Mouse (Mus musculus) intestine, postnatal 0 days (tissue): ENCODE measurements around the gene Iqcf5. TPM values are rescaled to one million over a fixed set of nuclear protein-coding genes. Genes with fewer than 3 reads are reported as not detected.
A peak's percentile ranks its signal among the peaks of the same experiment; 100 is the strongest.

ENCODE experiments used
- ATAC-seq: fragments of 200-750 bp; cut with Nextera tagmentation; 2 replicates; pipeline ENCODE4 v1.8.0; 2017; ENCODE audit warnings: mild to moderate bottlenecking, moderate TSS enrichment, moderate library complexity
- H3K27ac ChIP-seq: fragments of 300-500 bp; sonication (generic); 2 replicates; pipeline ENCODE4 v1.5.1; 2014; ENCODE audit warnings: mild to moderate bottlenecking, low read depth, low read length, moderate library complexity
- H3K27me3 ChIP-seq: fragments of 300-500 bp; sonication (generic); replicated peaks from 2 replicates; pipeline ENCODE4 v1.6.1; 2014; ENCODE audit warnings: low read length, mixed read lengths; ENCODE audit not compliant: control insufficient read depth, insufficient read depth
- H3K36me3 ChIP-seq: fragments of 300-500 bp; sonication (generic); 2 replicates; pipeline ENCODE4 v1.6.1; 2014; ENCODE audit warnings: mild to moderate bottlenecking, moderate library complexity; ENCODE audit not compliant: control insufficient read depth, insufficient read depth
- H3K4me1 ChIP-seq: fragments of 300-500 bp; sonication (generic); replicated peaks from 2 replicates; pipeline ENCODE4 v1.6.1; 2014; ENCODE audit warnings: antibody characterized with exemption, low read length, mixed read lengths; ENCODE audit not compliant: control insufficient read depth, insufficient read depth
- H3K4me2 ChIP-seq: fragments of 300-500 bp; sonication (generic); replicated peaks from 2 replicates; pipeline ENCODE4 v1.6.1; 2014; ENCODE audit warnings: low read depth, mild to moderate bottlenecking, moderate library complexity
- H3K4me3 ChIP-seq: fragments of 300-500 bp; sonication (generic); 2 replicates; pipeline ENCODE4 v1.5.1; 2014; ENCODE audit warnings: low read depth, low read length
- H3K9ac ChIP-seq: fragments of 300-500 bp; sonication (generic); 2 replicates; pipeline ENCODE4 v1.6.1; 2014; ENCODE audit warnings: mild to moderate bottlenecking, low read depth, low read length
- H3K9me3 ChIP-seq: fragments of 300-500 bp; sonication (generic); 2 replicates; pipeline ENCODE4 v1.6.1; 2016; ENCODE audit warnings: mixed run types; ENCODE audit not compliant: control insufficient read depth
- CTCF ChIP-seq: sonication (generic); IDR thresholded peaks from 2 replicates; pipeline ENCODE4 v1.5.1; 2016; ENCODE audit warnings: low read depth, mild to moderate bottlenecking, control low read depth, antibody characterized with exemption, moderate library complexity
- WGBS: fragments of 180-500 bp; shearing (Covaris S2); extraction: QIAGEN DNeasy Blood & Tissue Kit; methylation state at CpG from one replicate; pipeline ENCODE4 v1.1.7; 2014; 5-methylcytosine and 5-hydroxymethylcytosine counted together
- polyA plus RNA-seq: library from polyadenylated mRNA; unstranded; fragments of >200 nt; fragmentation: Nextera tagmentation; extraction: Ambion mirVana; gene quantifications from 2 replicates; pipeline ENCODE4 v1.2.1, GENCODE M21; 2015

The Iqcf5 gene
- polyA plus RNA-seq, 1 experiment from 2014 or later, result not detected

- WGBS, result 49% methylated on average over 13 of the region's 13 CpGs
Observed at GRCm38 (mm10) chr9:106512729-106513450, 1.5 kb upstream of the Iqcf5 start.

GRCm38 (mm10) chr9:106513566-106513965 is 807 bp upstream of the Iqcf5 start:
- H3K4me1 ChIP-seq, result no peaks in the 10 kb centered on the region
- 76% methylated on average over 6 of the region's 6 CpGs for WGBS
- H3K9ac ChIP-seq, result no peak overlapping the region
- H3K27me3 ChIP-seq, result no peaks in the 10 kb centered on the region
- no peak for ATAC-seq
- no peak overlapping the region for H3K27ac ChIP-seq
- TF ChIP-seq CTCF, result no peak
- no peak overlapping the region for H3K4me2 ChIP-seq
- no peaks in the 10 kb centered on the region for H3K9me3 ChIP-seq
- no peak overlapping the region for H3K4me3 ChIP-seq
- H3K36me3 ChIP-seq, result no peaks in the 10 kb centered on the region

More at GRCm38 (mm10) chr9:106512729-106513450, 1.5 kb upstream of the Iqcf5 start:
- H3K4me2 ChIP-seq, result no peak overlapping the region
- no peak overlapping the region for H3K4me3 ChIP-seq
- H3K9me3 ChIP-seq, result no peaks in the 10 kb centered on the region
- no peaks in the 10 kb centered on the region for H3K4me1 ChIP-seq
- no peak for TF ChIP-seq CTCF
- no peak overlapping the region for H3K27ac ChIP-seq
- no peak for ATAC-seq
- H3K27me3 ChIP-seq, result no peaks in the 10 kb centered on the region
- no peaks in the 10 kb centered on the region for H3K36me3 ChIP-seq
- no peak overlapping the region for H3K9ac ChIP-seq

GRCm38 (mm10) chr9:106519433-106519832 is 5.1 kb downstream of the Iqcf5 start:
- Histone ChIP-seq H3K27me3 (no peaks in the 10 kb centered on the region), H3K9me3 (no peaks in the 10 kb centered on the region), H3K9ac (no peak overlapping the region), H3K4me2 (no peak overlapping the region), H3K4me1 (0 out of 2 replicates have a peak, but pooled peaks cover 3% of the 10 kb centered on the region), H3K36me3 (no peaks in the 10 kb centered on the region), H3K27ac (no peak overlapping the region), H3K4me3 (no peak overlapping the region)
- WGBS, result 55% methylated on average over 2 of the region's 2 CpGs
- ATAC-seq, result no peak
- no peak for TF ChIP-seq CTCF

- Histone ChIP-seq H3K4me3 (no peak overlapping the region), H3K27ac (no peak overlapping the region), H3K9ac (no peak overlapping the region), H3K4me1 (0 out of 2 replicates have a peak, but pooled peaks cover 3% of the 10 kb centered on the region), H3K4me2 (no peak overlapping the region), H3K36me3 (no peaks in the 10 kb centered on the region), H3K27me3 (no peaks in the 10 kb centered on the region), H3K9me3 (no peaks in the 10 kb centered on the region)
- TF ChIP-seq CTCF, result no peak
- 48% methylated on average over 8 of the region's 8 CpGs for WGBS
- ATAC-seq, result no peak
Observed at GRCm38 (mm10) chr9:106519909-106520308, 5.5 kb downstream of the Iqcf5 start.

- 16% methylated on average over 3 of the region's 3 CpGs for WGBS
- no peaks in the 10 kb centered on the region for H3K36me3 ChIP-seq
Observed at GRCm38 (mm10) chr9:106531833-106532232, 17.5 kb downstream of the Iqcf5 start.

GRCm38 (mm10) chr9:106534296-106534695 is 19.9 kb downstream of the Iqcf5 start:
- Histone ChIP-seq H3K4me1 (no peaks in the 10 kb centered on the region), H3K27ac (no peak overlapping the region), H3K9me3 (no peaks in the 10 kb centered on the region), H3K9ac (no peak overlapping the region), H3K27me3 (no peaks in the 10 kb centered on the region), H3K4me2 (no peak overlapping the region), H3K4me3 (no peak overlapping the region), H3K36me3 (no peaks in the 10 kb centered on the region)
- WGBS, result 90% methylated on average over 7 of the region's 7 CpGs
- no peak for ATAC-seq
- TF ChIP-seq CTCF, result no peak

More at GRCm38 (mm10) chr9:106531833-106532232, 17.5 kb downstream of the Iqcf5 start:
- Histone ChIP-seq H3K27me3 (no peaks in the 10 kb centered on the region), H3K9me3 (no peaks in the 10 kb centered on the region), H3K4me2 (no peak overlapping the region), H3K4me3 (no peak overlapping the region), H3K27ac (no peak overlapping the region), H3K4me1 (no peaks in the 10 kb centered on the region), H3K9ac (no peak overlapping the region)
- ATAC-seq, result no peak
- TF ChIP-seq CTCF, result peak; percentile 90
